Mouse (Mus musculus): ENCODE results near the gene Camk2n1.

DNA sequence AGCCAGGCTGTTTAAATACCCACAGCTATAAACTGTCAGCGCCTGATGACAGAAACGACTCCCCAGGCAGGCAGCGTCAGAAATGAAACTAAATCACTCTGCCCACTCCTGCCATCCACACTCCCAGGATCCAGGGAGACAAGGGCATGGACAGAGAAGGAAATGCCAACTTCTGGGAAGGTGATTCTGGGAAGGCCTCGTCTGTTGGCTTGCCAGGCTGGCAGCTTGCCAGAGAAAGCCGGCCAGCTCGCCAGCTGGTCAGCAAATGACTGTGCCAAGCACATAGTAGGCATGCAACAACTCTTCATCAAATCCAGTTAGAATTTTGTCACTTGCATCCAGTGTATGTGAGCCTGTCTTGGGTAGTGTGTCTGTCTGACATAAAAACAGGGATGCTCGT lies 17.1 kb downstream of the Camk2n1 start:
- TF ChIP-seq CTCF (IDR thresholded peaks at IDR 0.05; ENCODE audit: insufficient read depth, low read length) (no peak), POLR2A (IDR thresholded peaks at IDR 0.05; ENCODE audit: borderline replicate concordance, extremely low read depth, low read depth, low read length) (no peak)
